Mouse (Mus musculus): ENCODE data around the gene Gpr50.

- TF ChIP-seq POLR2A (IDR thresholded peaks at IDR 0.05; ENCODE audit: insufficient read depth, low read depth, low read length) (no peak), EP300 (IDR thresholded peaks at IDR 0.05; ENCODE audit: insufficient read depth, low read depth, low read length) (no peak), CTCF (IDR thresholded peaks at IDR 0.05) (no peak)
Observed at GRCm38 (mm10) chrX:71649993-71650392, 13.5 kb upstream of the Gpr50 start.

Measured in heart, adult 2 months (tissue).